Mouse (Mus musculus) hindbrain, embryonic 10.5 days (tissue): Measurements from ENCODE around the gene Lap3. TPM values are rescaled to one million over a fixed set of nuclear protein-coding genes. Genes with fewer than 3 reads are reported as not detected.

Source experiments
- DNase-seq: peaks from one replicate; pipeline ENCODE4 v3.0.0-alpha.2; 2017; ENCODE audit warnings: low spot score
- H3K27ac ChIP-seq: fragments of 300-500 bp; sonication (generic); 2 replicates; pipeline ENCODE4 v1.5.1; 2016; ENCODE audit warnings: mild to moderate bottlenecking, moderate library complexity
- H3K27me3 ChIP-seq: fragments of 300-500 bp; sonication (generic); 2 replicates; pipeline ENCODE4 v1.6.1; 2016; ENCODE audit warnings: mild to moderate bottlenecking; ENCODE audit not compliant: poor library complexity, insufficient read depth, severe bottlenecking
- H3K36me3 ChIP-seq: fragments of 300-500 bp; sonication (generic); 2 replicates; pipeline ENCODE4 v1.6.1; 2016; ENCODE audit warnings: mild to moderate bottlenecking, moderate library complexity
- H3K4me1 ChIP-seq: fragments of 300-500 bp; sonication (generic); replicated peaks from 2 replicates; pipeline ENCODE4 v1.6.1; 2016; ENCODE audit warnings: mild to moderate bottlenecking
- H3K4me3 ChIP-seq: fragments of 300-500 bp; sonication (generic); 2 replicates; pipeline ENCODE4 v1.5.1; 2016; ENCODE audit warnings: mild to moderate bottlenecking, moderate library complexity
- H3K9me3 ChIP-seq: fragments of 300-500 bp; sonication (generic); 2 replicates; pipeline ENCODE4 v1.6.1; 2016; ENCODE audit warnings: mild to moderate bottlenecking, moderate library complexity
- WGBS: fragments of 180-500 bp; shearing (Covaris S2); methylation state at CpG from one replicate; pipeline ENCODE4 v1.1.7; 2016; 5-methylcytosine and 5-hydroxymethylcytosine counted together
- polyA plus RNA-seq: library from polyadenylated mRNA; unstranded; fragments of >200 nt; fragmentation: Nextera tagmentation; extraction: Ambion mirVana; gene quantifications from 2 replicates; pipeline ENCODE4 v1.2.1, GENCODE M21; 2016

Gene Lap3
- 82.3 and 103 TPM in 2 replicates for polyA plus RNA-seq

DNA sequence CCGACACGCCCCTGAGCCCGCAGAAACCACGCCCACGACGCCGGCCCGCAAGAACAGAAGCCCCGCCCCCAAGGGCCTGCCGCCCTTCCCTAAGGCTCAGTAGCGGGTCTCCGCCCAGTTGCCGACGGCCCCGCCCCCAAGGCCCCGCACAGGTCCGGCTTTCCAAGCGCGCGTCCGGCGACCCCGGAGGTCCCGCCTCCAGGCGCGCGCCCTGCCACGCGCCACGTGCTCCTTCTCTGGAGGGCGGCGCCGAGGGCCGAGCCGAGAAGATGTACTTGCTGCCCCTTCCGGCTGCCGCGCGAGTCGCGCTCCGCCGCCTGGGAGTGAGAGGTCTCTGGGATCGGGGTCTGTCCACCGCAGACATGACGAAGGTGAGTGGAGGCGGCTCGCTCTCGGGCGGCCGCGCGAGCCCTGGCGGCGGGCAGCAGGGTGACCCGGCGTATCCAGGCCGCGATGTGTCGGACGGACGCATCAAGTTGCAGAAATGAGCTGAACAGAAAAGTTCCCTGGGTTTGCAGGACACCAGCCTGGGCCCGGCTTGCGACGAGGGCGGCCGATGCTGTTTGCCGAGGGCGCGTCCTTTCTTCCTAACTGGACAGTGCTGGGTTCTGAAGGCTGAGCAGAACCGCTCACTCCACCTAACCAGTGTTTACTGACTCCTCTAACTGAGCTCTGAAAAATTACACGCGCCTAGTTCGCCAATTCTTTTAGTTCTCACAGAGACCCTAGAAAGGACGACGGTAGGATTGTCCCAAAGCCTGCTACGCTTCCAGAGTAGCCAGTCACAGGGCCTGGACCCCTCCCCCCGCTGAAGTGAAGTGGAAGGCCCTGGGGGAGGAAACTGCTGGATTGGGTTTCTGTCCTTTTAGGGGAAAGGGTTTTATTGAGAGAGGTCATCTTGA lies at the start of gene Lap3:
Gene Lap3 (plus strand): TSS at position 184 of the 902 bp plus-strand sequence.
- WGBS = under 1% methylated on average over 78 of the region's 78 CpGs
- peak; percentile 99 for DNase-seq
- H3K27ac ChIP-seq = peak within 1 kb of the TSS; percentile 91

DNA sequence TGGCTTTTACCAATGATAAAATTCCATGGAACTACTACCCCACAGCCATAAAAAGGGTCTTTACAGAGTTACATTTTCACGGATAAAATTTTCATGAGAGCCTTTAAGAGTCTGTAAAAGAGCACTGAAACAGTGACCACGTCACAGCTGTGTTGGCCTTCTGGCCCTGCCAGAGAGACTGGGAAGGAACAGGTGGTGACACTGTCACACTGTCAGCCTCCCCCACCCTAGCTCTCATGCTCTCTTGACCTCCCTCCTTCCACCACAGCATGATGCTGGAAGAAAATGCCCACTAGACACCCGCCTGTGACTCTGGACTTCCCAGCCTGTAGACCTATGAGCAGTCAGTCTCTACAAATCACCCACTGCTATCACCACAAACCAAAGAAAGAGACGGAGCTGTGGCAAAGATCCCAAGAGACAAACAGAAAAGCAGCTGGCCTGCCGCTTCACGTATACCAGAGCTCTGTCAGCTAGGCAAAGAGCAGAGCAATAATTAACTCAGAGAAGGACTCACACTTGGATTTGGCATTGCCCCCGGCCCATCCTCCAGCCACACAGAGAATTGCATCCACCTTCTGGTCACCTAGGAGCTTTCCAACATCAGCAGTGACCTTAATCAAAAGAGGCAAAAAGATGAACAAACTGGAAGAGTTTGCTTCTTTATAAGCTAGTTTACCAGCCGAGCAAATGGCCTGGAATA lies 48.9 kb upstream of the Lap3 start:
- Histone ChIP-seq H3K4me3 (no peak overlapping the region), H3K36me3 (peaks cover 49% of the 10 kb centered on the region), H3K4me1 (peaks cover 14% of the 10 kb centered on the region), H3K9me3 (no peaks in the 10 kb centered on the region), H3K27ac (no peak overlapping the region), H3K27me3 (no peaks in the 10 kb centered on the region)
- no peak for DNase-seq
- 85% methylated on average over 8 of the region's 8 CpGs for WGBS

More for the DNA sequence above, at the start of gene Lap3:
- H3K27me3 ChIP-seq = peaks cover 4% of the 10 kb centered on the region; the same call in 1 of the 2 replicates
- H3K36me3 ChIP-seq = peaks cover 32% of the 10 kb centered on the region
- H3K4me1 ChIP-seq = peaks cover 23% of the 10 kb centered on the region
- no peaks in the 10 kb centered on the region for H3K9me3 ChIP-seq
- peak within 1 kb of the TSS; percentile 75 for H3K4me3 ChIP-seq

DNA sequence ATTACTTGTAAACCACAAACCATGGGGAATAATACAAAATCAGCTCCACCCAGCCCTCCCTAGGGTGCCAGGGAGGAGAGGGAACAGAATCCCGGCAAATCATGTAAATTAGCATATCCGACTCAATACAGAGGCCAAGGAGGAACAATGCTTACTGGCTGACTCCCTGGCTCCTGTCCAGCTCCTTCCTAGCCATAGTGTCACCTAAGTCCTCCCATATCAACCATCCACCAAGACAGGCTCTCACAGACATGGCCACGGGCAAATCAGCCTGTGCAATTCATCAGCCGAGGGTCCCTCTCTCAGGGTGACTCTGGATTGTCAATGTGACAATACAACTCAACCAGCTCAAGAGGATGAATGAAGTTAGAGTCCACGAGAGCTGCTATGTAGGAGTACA lies 44.5 kb upstream of the Lap3 start:
- H3K27ac ChIP-seq = no peak overlapping the region
- no peaks in the 10 kb centered on the region for H3K9me3 ChIP-seq
- 47% methylated on average over 5 of the region's 5 CpGs for WGBS
- DNase-seq = no peak
- H3K4me3 ChIP-seq = peak overlapping the region; percentile 79
- H3K4me1 ChIP-seq = peaks cover 27% of the 10 kb centered on the region
- H3K27me3 ChIP-seq = no peaks in the 10 kb centered on the region
- H3K36me3 ChIP-seq = peaks cover 23% of the 10 kb centered on the region

DNA sequence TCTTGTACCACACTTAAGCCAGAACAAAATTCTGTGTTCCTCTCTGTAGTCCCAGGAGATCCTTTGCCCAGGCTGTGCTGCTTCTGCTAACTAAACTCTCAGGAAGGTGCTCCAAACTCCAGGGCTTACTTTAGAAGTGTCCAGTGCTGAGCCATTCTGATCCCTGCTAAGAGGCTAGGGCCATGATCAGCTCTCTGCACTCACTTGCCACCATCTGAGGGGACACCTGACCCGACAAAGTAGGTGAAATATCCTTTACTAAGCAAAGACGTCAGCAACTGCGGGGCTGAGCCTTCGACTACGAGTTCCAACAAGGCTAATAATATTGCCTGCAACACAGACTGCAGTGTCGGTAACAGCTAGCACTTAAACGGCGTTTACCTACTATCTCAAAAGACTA lies 44.0 kb upstream of the Lap3 start:
- Histone ChIP-seq H3K4me1 (peaks cover 27% of the 10 kb centered on the region), H3K36me3 (peaks cover 17% of the 10 kb centered on the region), H3K27ac (no peak overlapping the region), H3K9me3 (no peaks in the 10 kb centered on the region), H3K27me3 (no peaks in the 10 kb centered on the region), H3K4me3 (peak overlapping the region; percentile 79)
- peak; percentile 14 for DNase-seq
- WGBS = 5% methylated on average over 8 of the region's 8 CpGs

DNA sequence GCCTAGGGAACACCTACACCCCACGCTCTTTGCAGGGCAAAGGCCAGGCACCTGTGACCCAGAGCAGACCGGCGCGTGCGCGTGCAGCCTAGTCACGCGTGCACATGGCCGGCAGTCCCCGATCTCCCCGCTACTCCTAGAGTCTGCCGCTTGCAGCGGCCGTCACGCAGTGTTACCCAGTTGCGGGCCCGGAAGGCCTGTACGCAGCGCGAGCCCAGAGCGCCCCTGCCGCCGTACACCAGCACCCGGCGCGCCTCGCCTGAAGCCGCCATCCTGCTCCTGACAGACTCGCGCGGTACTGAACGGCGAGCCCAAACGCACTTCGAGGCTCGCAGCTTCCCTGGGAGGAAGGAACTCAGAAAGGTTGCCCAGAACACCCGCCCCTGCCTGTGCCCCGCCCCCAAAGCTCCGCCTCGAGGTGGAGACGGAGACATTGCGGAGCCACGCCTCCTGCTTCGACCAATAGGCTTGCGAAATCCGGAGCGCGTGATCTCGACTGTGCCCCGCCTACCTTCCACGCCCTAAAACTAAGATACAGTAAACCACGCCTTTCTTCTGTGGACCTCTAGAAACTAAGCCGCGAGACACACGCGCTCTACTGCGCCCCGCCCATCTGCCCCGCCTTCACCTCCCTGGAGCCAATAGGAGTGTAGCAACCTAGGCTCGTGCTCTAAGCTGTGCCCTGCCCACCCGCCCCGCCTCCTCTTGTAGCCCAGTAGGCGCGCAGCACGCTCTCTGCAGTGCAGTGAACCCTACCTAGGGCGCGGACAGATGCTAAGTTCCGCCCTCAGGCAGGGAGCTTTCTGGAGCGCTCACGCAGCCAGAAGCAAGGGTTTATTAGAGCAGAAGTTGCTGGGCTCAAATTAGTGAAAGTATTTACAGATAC lies 43.1 kb upstream of the Lap3 start, which contains the start of gene Qdpr:
Gene Qdpr (minus strand): TSS at position 406 of the 886 bp plus-strand sequence.
- DNase-seq = peak; percentile 99
- Histone ChIP-seq H3K4me3 (peak within 1 kb of the TSS; percentile 79), H3K4me1 (peaks cover 27% of the 10 kb centered on the region), H3K27ac (peak within 1 kb of the TSS; percentile 87), H3K9me3 (no peaks in the 10 kb centered on the region), H3K36me3 (peaks cover 10% of the 10 kb centered on the region), H3K27me3 (no peaks in the 10 kb centered on the region)
- under 1% methylated on average over 70 of the region's 70 CpGs for WGBS

DNA sequence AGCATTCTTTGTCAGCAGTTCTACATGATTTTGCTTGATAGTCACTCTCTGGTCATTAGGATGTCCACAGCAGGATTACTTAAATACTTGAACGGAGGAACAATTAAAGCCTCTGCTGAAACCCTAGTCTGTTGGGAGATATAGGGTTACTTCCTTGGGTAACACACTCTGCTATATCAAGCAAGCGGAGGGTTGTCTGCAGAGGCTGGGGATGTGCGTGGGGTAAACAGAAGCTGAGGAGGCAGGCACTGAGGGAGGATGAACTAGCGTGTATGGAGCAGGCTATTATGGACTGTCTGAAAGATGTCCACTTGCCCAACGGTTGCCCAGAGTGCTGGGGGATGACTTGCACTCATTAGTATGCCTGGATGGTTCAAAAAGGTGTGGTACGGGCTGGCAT lies 39.7 kb upstream of the Lap3 start, which contains the start of gene Clrn2:
Gene Clrn2 (plus strand): TSS at position 301 of the 400 bp plus-strand sequence.
- 71% methylated on average over 6 of the region's 6 CpGs for WGBS
- no peak for DNase-seq

DNA sequence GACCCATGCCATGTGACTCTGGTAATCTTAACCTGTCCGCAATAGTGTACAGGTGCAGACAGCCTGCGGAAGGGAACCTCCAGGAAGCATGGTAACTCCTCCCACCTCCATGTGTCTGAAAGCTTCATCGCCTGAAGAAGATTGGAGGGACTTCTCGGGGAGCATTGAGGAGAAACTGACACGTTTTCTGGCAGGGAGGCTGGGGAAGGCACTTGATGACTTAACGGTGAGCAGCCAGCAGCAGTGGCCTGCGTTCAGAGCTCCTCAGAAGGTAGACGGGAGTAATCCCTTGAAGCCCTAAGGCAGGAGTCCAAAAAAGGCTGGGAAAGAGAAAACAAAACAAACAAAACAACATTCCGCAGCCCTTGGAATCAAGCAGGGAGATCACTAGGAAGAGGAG lies 38.7 kb upstream of the Lap3 start:
- DNase-seq = no peak
- Histone ChIP-seq H3K36me3 (no peaks in the 10 kb centered on the region), H3K27me3 (no peaks in the 10 kb centered on the region), H3K4me1 (peaks cover 12% of the 10 kb centered on the region), H3K9me3 (no peaks in the 10 kb centered on the region), H3K4me3 (no peak overlapping the region), H3K27ac (no peak overlapping the region)
- WGBS = 46% methylated on average over 9 of the region's 9 CpGs

More for the DNA sequence above, 39.7 kb upstream of the Lap3 start, which contains the start of gene Clrn2:
- Histone ChIP-seq H3K27me3 (no peaks in the 10 kb centered on the region), H3K4me3 (no peak within 1 kb of the TSS), H3K27ac (no peak within 1 kb of the TSS), H3K36me3 (no peaks in the 10 kb centered on the region), H3K9me3 (no peaks in the 10 kb centered on the region), H3K4me1 (peaks cover 22% of the 10 kb centered on the region)

DNA sequence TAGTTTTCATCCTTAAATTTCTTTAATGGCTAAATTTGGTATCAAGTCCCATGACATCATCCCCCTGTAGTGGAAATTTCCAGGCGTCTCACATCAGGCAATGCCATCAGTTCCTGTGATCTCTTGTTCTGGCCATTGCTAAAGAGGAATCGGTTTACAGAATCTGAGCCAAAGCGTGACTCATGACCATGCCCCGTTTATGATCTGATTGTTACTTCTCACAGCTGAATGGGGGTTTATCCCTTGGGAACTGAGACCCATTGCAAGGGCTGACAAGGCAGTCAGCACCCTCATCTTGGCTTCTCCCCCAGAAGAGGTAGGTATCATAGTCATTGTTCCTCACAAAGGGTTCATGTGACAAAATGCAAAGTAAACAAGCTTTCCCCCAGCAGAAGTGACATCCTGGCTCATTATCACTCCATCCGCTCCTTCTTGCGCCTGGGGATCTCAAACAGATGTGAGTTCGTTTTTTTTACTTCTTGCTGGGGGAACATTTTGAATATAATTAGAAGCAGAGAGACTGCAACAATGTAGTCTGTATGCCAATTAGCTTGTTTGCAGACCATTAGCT lies 20.2 kb upstream of the Lap3 start:
- Histone ChIP-seq H3K4me3 (no peak overlapping the region), H3K27me3 (no peaks in the 10 kb centered on the region), H3K36me3 (no peaks in the 10 kb centered on the region), H3K9me3 (no peaks in the 10 kb centered on the region), H3K27ac (no peak overlapping the region), H3K4me1 (0 out of 2 replicates have a peak, but pooled peaks cover 2% of the 10 kb centered on the region)
- DNase-seq = no peak
- WGBS = 62% methylated on average over 7 of the region's 7 CpGs

DNA sequence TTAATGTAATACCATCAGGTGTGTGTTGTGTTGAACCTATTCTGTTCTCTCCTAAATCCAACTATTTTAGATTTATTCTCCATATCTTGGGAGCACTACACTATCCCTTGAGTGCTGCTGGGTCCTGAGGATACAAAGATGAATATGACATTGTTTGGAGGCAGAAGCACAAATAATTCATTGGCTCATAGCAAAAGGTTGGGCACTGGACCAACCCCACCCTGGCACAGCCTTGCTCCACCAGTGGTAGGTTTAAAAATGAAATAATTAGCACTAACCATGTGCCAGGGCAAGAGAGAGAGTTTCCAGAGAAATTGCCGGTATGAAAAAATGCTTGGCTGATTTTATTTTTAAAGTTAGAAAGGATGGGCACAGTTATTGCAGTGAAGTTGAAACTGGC lies 19.7 kb upstream of the Lap3 start:
- Histone ChIP-seq H3K4me3 (no peak overlapping the region), H3K4me1 (0 out of 2 replicates have a peak, but pooled peaks cover 2% of the 10 kb centered on the region), H3K9me3 (no peaks in the 10 kb centered on the region), H3K36me3 (no peaks in the 10 kb centered on the region), H3K27me3 (no peaks in the 10 kb centered on the region), H3K27ac (no peak overlapping the region)
- DNase-seq = no peak
- 94% methylated on average over 1 of the region's 1 CpGs for WGBS

DNA sequence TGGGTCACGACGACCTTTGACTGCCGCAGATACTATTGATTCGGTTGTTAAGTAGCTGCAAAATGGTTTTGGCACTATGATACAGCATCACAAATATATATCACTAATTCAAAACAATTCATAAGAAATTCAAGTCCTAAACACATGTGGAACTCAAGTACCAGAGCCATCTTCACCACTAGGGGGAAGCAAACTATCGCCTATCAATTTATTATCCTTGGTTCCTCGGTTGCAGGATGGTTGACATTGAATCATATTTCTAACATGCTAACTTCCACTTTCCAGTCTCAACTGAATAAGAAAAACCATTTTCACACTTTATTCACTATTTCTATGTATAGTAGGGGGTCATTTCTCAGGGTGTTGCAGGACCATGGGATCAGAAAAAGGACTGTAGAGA lies 19.0 kb upstream of the Lap3 start:
- Histone ChIP-seq H3K36me3 (no peaks in the 10 kb centered on the region), H3K27me3 (no peaks in the 10 kb centered on the region), H3K4me3 (no peak overlapping the region), H3K27ac (no peak overlapping the region), H3K4me1 (0 out of 2 replicates have a peak, but pooled peaks cover 2% of the 10 kb centered on the region), H3K9me3 (no peaks in the 10 kb centered on the region)
- no peak for DNase-seq
- WGBS = 32% methylated on average over 6 of the region's 6 CpGs

DNA sequence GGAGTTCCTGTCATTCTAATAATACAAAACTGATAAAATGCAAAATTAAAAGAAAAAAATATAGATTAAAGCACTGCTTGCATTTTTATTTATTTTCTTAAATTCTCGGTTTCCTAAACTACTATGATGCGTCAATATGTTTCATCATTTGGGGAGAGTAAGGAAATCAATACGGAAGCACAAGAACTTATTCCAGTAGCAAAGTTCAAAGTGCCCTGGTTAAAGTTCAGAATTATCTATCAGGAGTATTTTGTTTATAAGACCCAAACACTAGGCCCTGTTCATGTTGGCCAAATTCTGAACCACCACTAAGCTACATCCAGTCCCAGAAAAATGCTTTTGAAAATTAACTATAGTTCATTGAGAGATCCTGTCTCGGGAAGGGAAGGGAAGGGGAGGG lies 18.4 kb upstream of the Lap3 start:
- Histone ChIP-seq H3K4me3 (no peak overlapping the region), H3K9me3 (no peaks in the 10 kb centered on the region), H3K27me3 (no peaks in the 10 kb centered on the region), H3K4me1 (0 out of 2 replicates have a peak, but pooled peaks cover 2% of the 10 kb centered on the region), H3K27ac (no peak overlapping the region), H3K36me3 (no peaks in the 10 kb centered on the region)
- no peak for DNase-seq
- 80% methylated on average over 3 of the region's 4 CpGs for WGBS

DNA sequence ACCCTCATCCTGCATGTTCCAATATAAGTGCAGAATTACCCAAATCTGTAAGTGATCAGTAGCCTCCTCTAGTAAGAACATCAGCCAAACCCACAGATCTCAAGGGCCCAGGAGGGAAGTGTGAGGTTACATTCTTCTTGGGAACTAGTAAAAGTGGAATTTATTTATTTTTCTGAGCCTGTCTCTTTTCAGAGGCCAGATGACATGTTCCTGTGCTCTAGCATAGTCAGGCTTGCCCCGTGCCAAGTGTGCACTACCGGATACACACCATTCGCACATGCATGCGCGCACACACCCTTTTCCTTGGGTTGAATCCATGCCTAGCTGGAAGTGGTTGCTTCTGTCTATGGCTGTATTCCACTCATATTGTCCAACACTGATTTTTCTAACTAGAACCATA lies 17.4 kb upstream of the Lap3 start:
- Histone ChIP-seq H3K4me3 (no peak overlapping the region), H3K4me1 (0 out of 2 replicates have a peak, but pooled peaks cover 2% of the 10 kb centered on the region), H3K27ac (no peak overlapping the region), H3K36me3 (no peaks in the 10 kb centered on the region), H3K27me3 (no peaks in the 10 kb centered on the region), H3K9me3 (no peaks in the 10 kb centered on the region)
- WGBS = 90% methylated on average over 5 of the region's 5 CpGs
- DNase-seq = no peak
